Mouse (Mus musculus) regulatory T cell (primary cell): ENCODE measurements at regions not wholly inside any gene's neighbourhood (a gene's known extent, or its start where the extent isn't known, plus 50 kb on each side); places are given as distances from the start of the nearest gene placed in this dataset.

Experiments
- in situ Hi-C: fragments of 300-600 bp; cut with MboI, MseI; formaldehyde crosslinking; loops from one replicate; pipeline ENCODE4 v1.15.1; 2025; ENCODE audit warnings: high pct_unique_total_duplicates

- in situ Hi-C loops, result loop anchor here (5.0 kb wide), 1 partner anchor 100 kb away; no protein-coding TSS in a partner anchor
Observed at GRCm38 (mm10) chr1:154076684-154077475, 124.1 kb upstream of the Zfp648 start.

GRCm38 (mm10) chr1:154080505-154081380 lies 120.2 kb upstream of the Zfp648 start:
- in situ Hi-C loops, result no loop called here

- in situ Hi-C loops, result no loop called here
Observed at GRCm38 (mm10) chr1:154086145-154086544, 114.8 kb upstream of the Zfp648 start.

GRCm38 (mm10) chr1:154089815-154090214 lies 111.2 kb upstream of the Zfp648 start:
- in situ Hi-C loops, result no loop called here

GRCm38 (mm10) chr1:154090521-154091490 lies 110.2 kb upstream of the Zfp648 start:
- in situ Hi-C loops, result no loop called here

- in situ Hi-C loops, result no loop called here
Observed at GRCm38 (mm10) chr1:154093549-154093948, 107.4 kb upstream of the Zfp648 start.

- in situ Hi-C loops, result no loop called here
Observed at GRCm38 (mm10) chr1:154094357-154094756, 106.6 kb upstream of the Zfp648 start.

- in situ Hi-C loops, result no loop called here
Observed at GRCm38 (mm10) chr1:154096113-154096512, 104.9 kb upstream of the Zfp648 start.

- in situ Hi-C loops, result no loop called here
Observed at GRCm38 (mm10) chr1:154096911-154097310, 104.1 kb upstream of the Zfp648 start.

GRCm38 (mm10) chr1:154097656-154098055 lies 103.3 kb upstream of the Zfp648 start:
- in situ Hi-C loops, result no loop called here

GRCm38 (mm10) chr1:154100556-154100955 lies 100.4 kb upstream of the Zfp648 start:
- in situ Hi-C loops, result no loop called here

GRCm38 (mm10) chr1:154101433-154101832 lies 99.6 kb upstream of the Zfp648 start:
- in situ Hi-C loops, result no loop called here

- in situ Hi-C loops, result no loop called here
Observed at GRCm38 (mm10) chr1:154102191-154102590, 98.8 kb upstream of the Zfp648 start.

- in situ Hi-C loops, result no loop called here
Observed at GRCm38 (mm10) chr1:154102871-154103596, 98.0 kb upstream of the Zfp648 start.

- in situ Hi-C loops, result no loop called here
Observed at GRCm38 (mm10) chr1:154103597-154103923, 97.4 kb upstream of the Zfp648 start.

- in situ Hi-C loops, result no loop called here
Observed at GRCm38 (mm10) chr1:154104006-154104600, 96.9 kb upstream of the Zfp648 start.

- in situ Hi-C loops, result no loop called here
Observed at GRCm38 (mm10) chr1:154104779-154105178, 96.2 kb upstream of the Zfp648 start.

GRCm38 (mm10) chr1:154112500-154112899 lies 88.5 kb upstream of the Zfp648 start:
- in situ Hi-C loops, result no loop called here

GRCm38 (mm10) chr1:154113291-154114050 lies 87.5 kb upstream of the Zfp648 start:
- in situ Hi-C loops, result no loop called here
